Mouse (Mus musculus) heart, postnatal 0 days (tissue): ENCODE results near the gene Ubqln1. TPM values are rescaled to one million over a fixed set of nuclear protein-coding genes. Genes with fewer than 3 reads are reported as not detected.

Experiments used
- ATAC-seq: fragments of 200-750 bp; cut with Nextera tagmentation; 2 replicates; pipeline ENCODE4 v1.8.0; 2017; ENCODE audit warnings: low read depth, moderate number of reproducible peaks, moderate library complexity; ENCODE audit not compliant: insufficient read depth
- DNase-seq: peaks from one replicate; pipeline ENCODE4 v3.0.0-alpha.2; 2016; ENCODE audit warnings: low spot score
- H3K27ac ChIP-seq: fragments of 300-500 bp; sonication (generic); 2 replicates; pipeline ENCODE4 v1.5.1; 2014; ENCODE audit warnings: low read depth, mild to moderate bottlenecking
- H3K27me3 ChIP-seq: fragments of 300-500 bp; sonication (generic); 2 replicates; pipeline ENCODE4 v1.6.1; 2014; ENCODE audit warnings: low read length, mixed read lengths; ENCODE audit not compliant: control insufficient read depth, insufficient read depth
- H3K36me3 ChIP-seq: fragments of 300-500 bp; sonication (generic); replicated peaks from 2 replicates; pipeline ENCODE4 v1.6.1; 2014; ENCODE audit warnings: low read length, mixed read lengths; ENCODE audit not compliant: control insufficient read depth, insufficient read depth
- H3K4me1 ChIP-seq: fragments of 300-500 bp; sonication (generic); 2 replicates; pipeline ENCODE4 v1.6.1; 2014; ENCODE audit warnings: antibody characterized with exemption; ENCODE audit not compliant: control insufficient read depth, insufficient read depth
- H3K4me2 ChIP-seq: fragments of 300-500 bp; sonication (generic); 2 replicates; pipeline ENCODE4 v1.6.1; 2014; ENCODE audit warnings: low read depth, mild to moderate bottlenecking, low read length, moderate library complexity
- H3K4me3 ChIP-seq: fragments of 300-500 bp; sonication (generic); 2 replicates; pipeline ENCODE4 v1.5.1; 2014; ENCODE audit warnings: low read depth, low read length
- H3K9ac ChIP-seq: fragments of 300-500 bp; sonication (generic); replicated peaks from 2 replicates; pipeline ENCODE4 v1.6.1; 2014; ENCODE audit warnings: low read depth, low read length, mixed read lengths
- H3K9me3 ChIP-seq: fragments of 300-500 bp; sonication (generic); replicated peaks from 2 replicates; pipeline ENCODE4 v1.6.1; 2016; ENCODE audit warnings: low read length; ENCODE audit not compliant: control insufficient read depth
- CTCF ChIP-seq: IDR thresholded peaks from 2 replicates; pipeline ENCODE4 v1.5.1; 2016; ENCODE audit warnings: antibody characterized with exemption, control low read depth, low read depth
- EP300 ChIP-seq: IDR thresholded peaks from 2 replicates; pipeline ENCODE4 v1.6.1; 2016; ENCODE audit warnings: antibody characterized with exemption, low read depth
- WGBS: fragments of 180-500 bp; shearing (Covaris S2); extraction: QIAGEN DNeasy Blood & Tissue Kit; methylation state at CpG from one replicate; pipeline ENCODE4 v1.1.7; 2014; 5-methylcytosine and 5-hydroxymethylcytosine counted together
- polyA plus RNA-seq: library from polyadenylated mRNA; unstranded; fragments of >200 nt; fragmentation: Nextera tagmentation; extraction: Ambion mirVana; gene quantifications from 2 replicates; pipeline ENCODE4 v1.2.1, GENCODE M21; 2015
- total RNA-seq: library from RNA; depleted of rRNA; stranded (reverse); fragments of >200 nt; gene quantifications from 2 replicates; pipeline ENCODE4 v1.2.3, GENCODE M21; 2014; ENCODE audit warnings: low replicate concordance

Gene Ubqln1
- total and polyA plus RNA-seq, 2 experiments from 2014 or later, result 48.6 to 125 TPM

DNA sequence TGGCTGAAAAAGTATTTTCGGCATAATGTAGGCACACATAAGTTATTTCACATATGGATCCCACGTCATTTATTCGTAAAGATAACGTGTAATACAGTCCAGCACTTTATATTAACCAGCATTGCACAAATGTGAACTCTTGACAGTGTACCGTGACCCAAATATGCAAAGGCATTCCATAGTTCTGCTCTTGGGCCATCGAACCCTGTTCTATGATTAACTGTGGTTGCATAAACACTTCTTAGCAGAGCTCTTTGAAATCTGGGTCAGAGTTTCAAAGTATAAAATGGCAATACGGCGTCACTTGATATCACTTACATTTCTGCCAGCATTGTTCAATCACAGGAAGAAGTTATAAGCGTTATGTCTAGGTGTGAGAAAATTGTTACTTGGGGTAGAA is 942 bp upstream of the Ubqln1 start:
- Histone ChIP-seq H3K4me2 (peak overlapping the region; percentile 78), H3K4me3 (peak overlapping the region; percentile 84), H3K27ac (no peak overlapping the region), H3K4me1 (peaks cover 26% of the 10 kb centered on the region), H3K9ac (peak overlapping the region; percentile 96), H3K36me3 (no peaks in the 10 kb centered on the region), H3K9me3 (no peaks in the 10 kb centered on the region), H3K27me3 (no peaks in the 10 kb centered on the region)
- TF ChIP-seq EP300 (no peak), CTCF (no peak)
- ATAC-seq (no peak), DNase-seq (no peak)
- WGBS, result 84% methylated on average over 9 of the region's 9 CpGs

DNA sequence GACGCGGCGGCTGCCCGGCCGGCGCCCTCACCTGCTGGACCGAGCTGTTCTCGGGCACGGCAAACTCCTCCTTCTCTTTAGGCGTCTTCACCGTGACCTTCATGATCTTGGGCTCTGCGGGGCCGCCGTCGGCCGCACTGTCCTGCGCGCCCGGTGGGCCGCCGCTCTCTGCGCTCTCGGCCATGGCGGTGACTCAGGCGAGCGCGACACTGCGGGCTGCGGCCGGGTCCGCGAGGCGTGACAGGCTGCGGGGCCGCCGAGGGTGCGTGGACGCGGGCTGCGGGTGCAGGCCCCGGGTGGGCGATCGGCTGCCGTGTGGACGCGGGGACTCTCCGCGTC is 231 bp downstream of the Ubqln1 start:
- H3K36me3 ChIP-seq, result no peaks in the 10 kb centered on the region
- ATAC-seq (peak; percentile 65), DNase-seq (no peak)
- 0% methylated on average over 41 of the region's 48 CpGs for WGBS
- peak overlapping the region; percentile 82 for H3K27ac ChIP-seq
- H3K4me2 ChIP-seq, result peak overlapping the region; percentile 78
- H3K9ac ChIP-seq, result peak overlapping the region; percentile 96
- H3K4me1 ChIP-seq, result peaks cover 26% of the 10 kb centered on the region
- H3K4me3 ChIP-seq, result peak overlapping the region; percentile 84
- no peaks in the 10 kb centered on the region for H3K9me3 ChIP-seq
- TF ChIP-seq CTCF (no peak), EP300 (no peak)
- no peaks in the 10 kb centered on the region for H3K27me3 ChIP-seq

DNA sequence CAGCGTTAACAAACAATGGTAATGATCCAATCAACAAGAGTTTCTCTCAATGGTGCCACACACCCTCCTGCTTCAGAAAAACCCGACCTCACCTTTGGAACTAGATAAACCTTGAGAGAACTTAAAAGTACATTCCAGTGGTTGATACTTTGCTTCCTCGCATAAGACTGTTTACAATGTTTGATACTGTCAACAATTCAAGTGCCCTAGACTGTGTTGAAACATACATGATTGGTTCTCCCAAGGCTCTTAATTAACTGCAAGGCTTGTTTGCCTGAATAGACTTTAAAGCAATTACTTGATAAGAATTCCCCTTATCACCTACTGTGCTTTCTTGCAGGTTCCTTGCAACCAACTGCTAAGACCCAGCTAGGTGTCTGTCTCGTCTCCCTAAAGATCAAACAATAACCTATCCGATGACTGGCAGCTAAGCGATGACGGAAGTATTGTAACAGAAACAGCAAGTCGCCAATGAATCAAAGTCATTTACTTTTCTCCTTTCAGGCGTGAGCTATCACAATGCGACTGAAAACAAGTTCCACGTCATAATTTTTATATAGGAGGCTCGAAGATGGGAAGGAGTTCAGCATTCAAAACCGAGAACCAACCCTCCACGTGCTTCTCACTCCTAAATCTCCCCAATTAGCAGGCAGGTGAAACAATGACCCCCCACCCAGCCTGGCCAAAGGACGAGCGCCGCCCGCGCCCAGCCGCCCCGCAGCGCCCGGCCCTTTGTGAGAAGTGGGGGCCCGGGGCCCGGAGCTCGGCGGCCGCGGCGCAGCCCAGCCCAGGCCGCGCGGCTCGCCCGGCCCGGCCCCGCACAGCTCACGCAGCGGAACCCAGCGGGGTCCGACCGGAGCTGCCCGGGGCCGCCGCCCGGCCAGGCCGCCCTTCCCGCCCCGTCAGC is 854 bp downstream of the Ubqln1 start:
- H3K9me3 ChIP-seq, result no peaks in the 10 kb centered on the region
- peaks cover 26% of the 10 kb centered on the region for H3K4me1 ChIP-seq
- peak overlapping the region; percentile 82 for H3K27ac ChIP-seq
- peak overlapping the region; percentile 96 for H3K9ac ChIP-seq
- TF ChIP-seq CTCF (no peak), EP300 (no peak)
- H3K27me3 ChIP-seq, result no peaks in the 10 kb centered on the region
- no peaks in the 10 kb centered on the region for H3K36me3 ChIP-seq
- H3K4me3 ChIP-seq, result peak overlapping the region; percentile 84
- 1% methylated on average over 43 of the region's 49 CpGs for WGBS
- DNase-seq, result peak; percentile 18
- H3K4me2 ChIP-seq, result peak overlapping the region; percentile 78
- ATAC-seq, result peak; percentile 70

DNA sequence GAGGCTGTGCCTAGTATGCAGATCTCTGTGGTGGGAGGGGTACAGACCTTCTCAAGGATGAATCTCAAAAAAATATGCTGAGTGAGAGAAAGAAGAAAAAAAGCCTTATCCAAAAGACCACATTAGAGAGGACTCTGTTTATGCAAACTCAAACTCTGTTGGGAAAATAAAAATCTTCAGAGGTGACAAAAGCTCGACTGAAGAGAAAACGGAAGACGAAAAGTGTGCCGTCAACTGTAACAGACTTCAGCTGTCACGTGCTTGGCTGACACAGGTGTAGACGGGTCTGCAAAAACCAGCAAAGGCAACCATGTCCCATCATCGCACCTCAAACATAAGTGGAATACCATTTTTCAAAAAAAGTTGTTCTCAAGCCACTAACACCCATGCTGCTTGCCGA is 1.7 kb downstream of the Ubqln1 start:
- Histone ChIP-seq H3K4me2 (peak overlapping the region; percentile 78), H3K27ac (no peak overlapping the region), H3K4me1 (peaks cover 26% of the 10 kb centered on the region), H3K27me3 (no peaks in the 10 kb centered on the region), H3K9me3 (no peaks in the 10 kb centered on the region), H3K4me3 (peak overlapping the region; percentile 84), H3K36me3 (no peaks in the 10 kb centered on the region), H3K9ac (no peak overlapping the region)
- no peak for ATAC-seq
- DNase-seq, result no peak
- WGBS, result 39% methylated on average over 8 of the region's 8 CpGs
- no peak for TF ChIP-seq CTCF
- no peak for TF ChIP-seq EP300

GRCm38 (mm10) chr13:58212530-58212929 is 2.9 kb downstream of the Ubqln1 start:
- no peaks in the 10 kb centered on the region for H3K36me3 ChIP-seq
- no peaks in the 10 kb centered on the region for H3K9me3 ChIP-seq
- 52% methylated on average over 2 of the region's 2 CpGs for WGBS
- no peak overlapping the region for H3K4me2 ChIP-seq
- H3K4me1 ChIP-seq, result peaks cover 26% of the 10 kb centered on the region
- ATAC-seq (no peak), DNase-seq (no peak)
- H3K27me3 ChIP-seq, result no peaks in the 10 kb centered on the region
- no peak overlapping the region for H3K4me3 ChIP-seq
- H3K9ac ChIP-seq, result no peak overlapping the region
- no peak for TF ChIP-seq EP300
- TF ChIP-seq CTCF, result no peak
- H3K27ac ChIP-seq, result no peak overlapping the region

DNA sequence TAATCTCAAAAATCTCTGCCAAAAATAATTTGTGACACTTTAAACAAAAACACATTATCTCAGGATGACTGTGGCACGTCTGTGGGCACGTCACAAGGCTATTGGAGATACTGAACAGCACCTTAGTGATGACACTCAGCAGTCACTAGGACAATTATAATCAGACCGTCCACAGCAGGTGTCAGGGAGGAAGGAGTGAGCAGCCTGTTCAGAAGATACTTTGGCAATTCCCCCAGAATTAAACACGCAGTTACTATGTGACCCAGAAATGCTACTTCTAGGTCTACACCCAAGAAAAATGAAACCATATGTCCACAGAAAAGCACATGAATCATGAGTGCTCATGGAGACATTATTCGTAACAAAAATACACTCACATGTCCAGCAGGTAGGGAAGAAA is 5.0 kb downstream of the Ubqln1 start:
- no peak for TF ChIP-seq CTCF
- TF ChIP-seq EP300, result no peak
- Histone ChIP-seq H3K36me3 (no peaks in the 10 kb centered on the region), H3K27me3 (no peaks in the 10 kb centered on the region), H3K4me3 (no peak overlapping the region), H3K4me2 (no peak overlapping the region), H3K9me3 (no peaks in the 10 kb centered on the region), H3K27ac (no peak overlapping the region), H3K9ac (no peak overlapping the region), H3K4me1 (peaks cover 22% of the 10 kb centered on the region)
- ATAC-seq (no peak), DNase-seq (no peak)
- 56% methylated on average over 5 of the region's 5 CpGs for WGBS
